Mouse (Mus musculus): ENCODE measurements around the gene Gm37240.

- TF ChIP-seq CTCF (IDR thresholded peaks at IDR 0.05; ENCODE audit: control insufficient read depth, insufficient read depth, low read length) = no peak
- TF ChIP-seq POLR2A (IDR thresholded peaks at IDR 0.05; ENCODE audit: borderline replicate concordance, control insufficient read depth, low read depth, low read length) = no peak
Measured at GRCm38 (mm10) chr3:84965156-84965555, 922.2 kb downstream of the Gm37240 start.
